Mouse (Mus musculus) stomach, postnatal 0 days (tissue): ENCODE measurements around the gene Prim2.

Experiments
- CTCF ChIP-seq: IDR thresholded peaks from 2 replicates; pipeline ENCODE4 v1.5.1; 2016; ENCODE audit warnings: antibody characterized with exemption, low read depth, mild to moderate bottlenecking, moderate library complexity
- EP300 ChIP-seq: optimal IDR thresholded peaks from 2 replicates; pipeline ENCODE3; 2016; ENCODE audit warnings: antibody characterized with exemption

- TF ChIP-seq CTCF (no peak), EP300 (no peak)
Observed at GRCm38 (mm10) chr1:33551350-33551749, 118.2 kb downstream of the Prim2 start.
